Mouse (Mus musculus): ENCODE data around the gene Mdm1. TPM values are rescaled to one million over a fixed set of nuclear protein-coding genes. Genes with fewer than 3 reads are reported as not detected.

Mdm1 gene
- total and polyA plus RNA-seq, 2 experiments from 2014 or later = 23.0 to 31.0 TPM

- Histone ChIP-seq H3K4me3 (ENCODE audit: low read length) (no peak overlapping the region), H3K4me1 (ENCODE audit: insufficient read depth, low read length) (peaks cover 4% of the 10 kb centered on the region), H3K27ac (no peak overlapping the region), H3K9me3 (ENCODE audit: low read length) (no peaks in the 10 kb centered on the region), H3K4me2 (ENCODE audit: low read depth, low read length) (no peak overlapping the region), H3K27me3 (ENCODE audit: insufficient read depth, low read length) (no peaks in the 10 kb centered on the region), H3K9ac (replicated peaks; ENCODE audit: low read length) (no peak overlapping the region), H3K36me3 (ENCODE audit: insufficient read depth, low read length) (no peaks in the 10 kb centered on the region)
- ATAC-seq (no peak), DNase-seq (ENCODE audit: low spot score) (no peak)
- 16% methylated on average over 7 of the region's 7 CpGs for WGBS
- no peak for TF ChIP-seq CTCF (IDR thresholded peaks at IDR 0.05; ENCODE audit: low read depth)
Observed at GRCm38 (mm10) chr10:118111621-118112020, 30.0 kb upstream of the Mdm1 start.

GRCm38 (mm10) chr10:118112294-118112893 is 29.2 kb upstream of the Mdm1 start:
- H3K4me3 ChIP-seq (ENCODE audit: low read length) = no peak overlapping the region
- ATAC-seq (peak; percentile 67; the same call in 1 of the 2 replicates), DNase-seq (ENCODE audit: low spot score) (peak; percentile 16)
- no peaks in the 10 kb centered on the region for H3K36me3 ChIP-seq (ENCODE audit: insufficient read depth, low read length)
- 47% methylated on average over 11 of the region's 11 CpGs for WGBS
- H3K9me3 ChIP-seq (ENCODE audit: low read length) = no peaks in the 10 kb centered on the region
- no peak overlapping the region for H3K9ac ChIP-seq (replicated peaks; ENCODE audit: low read length)
- H3K4me2 ChIP-seq (ENCODE audit: low read depth, low read length) = no peak overlapping the region
- no peak overlapping the region for H3K27ac ChIP-seq
- no peak for TF ChIP-seq CTCF (IDR thresholded peaks at IDR 0.05; ENCODE audit: low read depth)
- no peaks in the 10 kb centered on the region for H3K27me3 ChIP-seq (ENCODE audit: insufficient read depth, low read length)
- H3K4me1 ChIP-seq (ENCODE audit: insufficient read depth, low read length) = peaks cover 4% of the 10 kb centered on the region

GRCm38 (mm10) chr10:118113256-118113682 is 28.3 kb upstream of the Mdm1 start:
- no peak for DNase-seq (ENCODE audit: low spot score)
- WGBS = 27% methylated on average over 9 of the region's 9 CpGs
- no peak overlapping the region for H3K4me2 ChIP-seq (ENCODE audit: low read depth, low read length)
- ATAC-seq = peak; percentile 53
- H3K36me3 ChIP-seq (ENCODE audit: insufficient read depth, low read length) = no peaks in the 10 kb centered on the region
- H3K4me3 ChIP-seq (ENCODE audit: low read length) = no peak overlapping the region
- no peaks in the 10 kb centered on the region for H3K27me3 ChIP-seq (ENCODE audit: insufficient read depth, low read length)
- peaks cover 4% of the 10 kb centered on the region for H3K4me1 ChIP-seq (ENCODE audit: insufficient read depth, low read length)
- H3K9ac ChIP-seq (replicated peaks; ENCODE audit: low read length) = no peak overlapping the region
- TF ChIP-seq CTCF (IDR thresholded peaks at IDR 0.05; ENCODE audit: low read depth) = no peak
- peak overlapping the region; percentile 20; the same call in 1 of the 2 replicates for H3K27ac ChIP-seq
- no peaks in the 10 kb centered on the region for H3K9me3 ChIP-seq (ENCODE audit: low read length)

- H3K4me1 ChIP-seq (ENCODE audit: insufficient read depth, low read length) = peaks cover 4% of the 10 kb centered on the region
- no peaks in the 10 kb centered on the region for H3K27me3 ChIP-seq (ENCODE audit: insufficient read depth, low read length)
- no peak overlapping the region for H3K9ac ChIP-seq (replicated peaks; ENCODE audit: low read length)
- WGBS = 97% methylated on average over 1 of the region's 1 CpGs
- no peak overlapping the region for H3K4me3 ChIP-seq (ENCODE audit: low read length)
- no peaks in the 10 kb centered on the region for H3K9me3 ChIP-seq (ENCODE audit: low read length)
- H3K4me2 ChIP-seq (ENCODE audit: low read depth, low read length) = no peak overlapping the region
- ATAC-seq (no peak), DNase-seq (ENCODE audit: low spot score) (no peak)
- H3K36me3 ChIP-seq (ENCODE audit: insufficient read depth, low read length) = no peaks in the 10 kb centered on the region
- no peak overlapping the region for H3K27ac ChIP-seq
- no peak for TF ChIP-seq CTCF (IDR thresholded peaks at IDR 0.05; ENCODE audit: low read depth)
Observed at GRCm38 (mm10) chr10:118114271-118114670, 27.3 kb upstream of the Mdm1 start.

GRCm38 (mm10) chr10:118116456-118116855 is 25.2 kb upstream of the Mdm1 start:
- TF ChIP-seq CTCF (IDR thresholded peaks at IDR 0.05; ENCODE audit: low read depth) = no peak
- Histone ChIP-seq H3K27ac (no peak overlapping the region), H3K36me3 (ENCODE audit: insufficient read depth, low read length) (no peaks in the 10 kb centered on the region), H3K4me3 (ENCODE audit: low read length) (no peak overlapping the region), H3K4me1 (ENCODE audit: insufficient read depth, low read length) (peaks cover 4% of the 10 kb centered on the region), H3K4me2 (ENCODE audit: low read depth, low read length) (no peak overlapping the region), H3K9me3 (ENCODE audit: low read length) (no peaks in the 10 kb centered on the region), H3K9ac (replicated peaks; ENCODE audit: low read length) (no peak overlapping the region), H3K27me3 (ENCODE audit: insufficient read depth, low read length) (no peaks in the 10 kb centered on the region)
- DNase-seq (ENCODE audit: low spot score) = no peak
- no peak for ATAC-seq
- 98% methylated on average over 2 of the region's 2 CpGs for WGBS

GRCm38 (mm10) chr10:118121047-118121936 is 20.3 kb upstream of the Mdm1 start:
- Histone ChIP-seq H3K4me1 (ENCODE audit: insufficient read depth, low read length) (no peaks in the 10 kb centered on the region), H3K9ac (replicated peaks; ENCODE audit: low read length) (no peak overlapping the region), H3K9me3 (ENCODE audit: low read length) (no peaks in the 10 kb centered on the region), H3K27ac (peak overlapping the region; percentile 43), H3K36me3 (ENCODE audit: insufficient read depth, low read length) (no peaks in the 10 kb centered on the region), H3K4me3 (ENCODE audit: low read length) (no peak overlapping the region), H3K4me2 (ENCODE audit: low read depth, low read length) (peak overlapping the region; percentile 21), H3K27me3 (ENCODE audit: insufficient read depth, low read length) (no peaks in the 10 kb centered on the region)
- DNase-seq (ENCODE audit: low spot score) (peak; percentile 32), ATAC-seq (no peak)
- 70% methylated on average over 25 of the region's 25 CpGs for WGBS
- no peak for TF ChIP-seq CTCF (IDR thresholded peaks at IDR 0.05; ENCODE audit: low read depth)

Data from hindbrain, postnatal 0 days (tissue).